Mouse (Mus musculus): ENCODE data around the gene Ugt1a8.
"Not testable (repeated sequence)": the region's sequence is repeated elsewhere in the genome, so short reads cannot be mapped to it uniquely, and the experiment has no call there.

Ugt1a8 gene

GRCm38 (mm10) chr1:88222216-88222615 lies 134.6 kb downstream of the Ugt1a8 start:
- no peak for DNase-seq (ENCODE audit: low spot score in 2 of 2)

- DNase-seq (ENCODE audit: low spot score in 2 of 2): not testable (repeated sequence)
These were observed 135.4 kb downstream of the Ugt1a8 start for GRCm38 (mm10) chr1:88223011-88223515.

- no peak for DNase-seq (ENCODE audit: low spot score in 2 of 2)
These were observed 136.0 kb downstream of the Ugt1a8 start for GRCm38 (mm10) chr1:88223591-88223990.

GRCm38 (mm10) chr1:88224029-88224776 lies 136.6 kb downstream of the Ugt1a8 start:
- DNase-seq (ENCODE audit: low spot score in 2 of 2): no peak

GRCm38 (mm10) chr1:88225301-88225700 lies 137.7 kb downstream of the Ugt1a8 start:
- DNase-seq (ENCODE audit: low spot score in 2 of 2): not testable (repeated sequence)

GRCm38 (mm10) chr1:88225741-88226140 lies 138.1 kb downstream of the Ugt1a8 start:
- peak in 1 of 2 experiments; percentile 1 for DNase-seq (ENCODE audit: low spot score in 2 of 2)

- DNase-seq (ENCODE audit: low spot score in 2 of 2): peak; percentile 0 to 19
These were observed 139.2 kb downstream of the Ugt1a8 start, which contains the start of gene Mroh2a for GRCm38 (mm10) chr1:88226670-88227379. Mroh2a (plus strand) TSS chr1:88226986.

GRCm38 (mm10) chr1:88227482-88227881 lies 139.9 kb downstream of the Ugt1a8 start:
- DNase-seq (ENCODE audit: low spot score in 2 of 2): peak in 1 of 2 experiments; percentile 18

- DNase-seq (ENCODE audit: low spot score in 2 of 2): peak in 1 of 2 experiments; percentile 37
These were observed 140.5 kb downstream of the Ugt1a8 start for GRCm38 (mm10) chr1:88228121-88228520.

- peak in 1 of 2 experiments; percentile 24 for DNase-seq (ENCODE audit: low spot score in 2 of 2)
These were observed 142.0 kb downstream of the Ugt1a8 start for GRCm38 (mm10) chr1:88229566-88229965.

GRCm38 (mm10) chr1:88229986-88230385 lies 142.4 kb downstream of the Ugt1a8 start:
- peak in 1 of 2 experiments; percentile 24 for DNase-seq (ENCODE audit: low spot score in 2 of 2)

GRCm38 (mm10) chr1:88230421-88230820 lies 142.8 kb downstream of the Ugt1a8 start:
- peak in 1 of 2 experiments; percentile 30 for DNase-seq (ENCODE audit: low spot score in 2 of 2)

GRCm38 (mm10) chr1:88230981-88231802 lies 143.6 kb downstream of the Ugt1a8 start:
- peak in 1 of 2 experiments; percentile 23 for DNase-seq (ENCODE audit: low spot score in 2 of 2)

- peak in 1 of 2 experiments; percentile 28 for DNase-seq (ENCODE audit: low spot score in 2 of 2)
These were observed 144.3 kb downstream of the Ugt1a8 start for GRCm38 (mm10) chr1:88231803-88232499.

- peak in 1 of 2 experiments; percentile 32 for DNase-seq (ENCODE audit: low spot score in 2 of 2)
These were observed 145.2 kb downstream of the Ugt1a8 start for GRCm38 (mm10) chr1:88232664-88233380.

GRCm38 (mm10) chr1:88233421-88234247 lies 146.0 kb downstream of the Ugt1a8 start:
- peak in 1 of 2 experiments; percentile 36 for DNase-seq (ENCODE audit: low spot score in 2 of 2)

- no peak for DNase-seq (ENCODE audit: low spot score in 2 of 2)
These were observed 146.6 kb downstream of the Ugt1a8 start for GRCm38 (mm10) chr1:88234248-88234610.

GRCm38 (mm10) chr1:88234646-88235045 lies 147.0 kb downstream of the Ugt1a8 start:
- DNase-seq (ENCODE audit: low spot score in 2 of 2): no peak
